Mouse (Mus musculus) heart, postnatal 0 days (tissue): ENCODE measurements around the gene Scfd2. TPM values are rescaled to one million over a fixed set of nuclear protein-coding genes. Genes with fewer than 3 reads are reported as not detected.

Experiments
- ATAC-seq: fragments of 200-750 bp; cut with Nextera tagmentation; 2 replicates; pipeline ENCODE4 v1.8.0; 2017; ENCODE audit warnings: low read depth, moderate number of reproducible peaks, moderate library complexity; ENCODE audit not compliant: insufficient read depth
- DNase-seq: peaks from one replicate; pipeline ENCODE4 v3.0.0-alpha.2; 2016; ENCODE audit warnings: low spot score
- H3K27ac ChIP-seq: fragments of 300-500 bp; sonication (generic); 2 replicates; pipeline ENCODE4 v1.5.1; 2014; ENCODE audit warnings: low read depth, mild to moderate bottlenecking
- H3K27me3 ChIP-seq: fragments of 300-500 bp; sonication (generic); 2 replicates; pipeline ENCODE4 v1.6.1; 2014; ENCODE audit warnings: low read length, mixed read lengths; ENCODE audit not compliant: control insufficient read depth, insufficient read depth
- H3K36me3 ChIP-seq: fragments of 300-500 bp; sonication (generic); replicated peaks from 2 replicates; pipeline ENCODE4 v1.6.1; 2014; ENCODE audit warnings: low read length, mixed read lengths; ENCODE audit not compliant: control insufficient read depth, insufficient read depth
- H3K4me1 ChIP-seq: fragments of 300-500 bp; sonication (generic); 2 replicates; pipeline ENCODE4 v1.6.1; 2014; ENCODE audit warnings: antibody characterized with exemption; ENCODE audit not compliant: control insufficient read depth, insufficient read depth
- H3K4me2 ChIP-seq: fragments of 300-500 bp; sonication (generic); 2 replicates; pipeline ENCODE4 v1.6.1; 2014; ENCODE audit warnings: low read depth, mild to moderate bottlenecking, low read length, moderate library complexity
- H3K4me3 ChIP-seq: fragments of 300-500 bp; sonication (generic); 2 replicates; pipeline ENCODE4 v1.5.1; 2014; ENCODE audit warnings: low read depth, low read length
- H3K9ac ChIP-seq: fragments of 300-500 bp; sonication (generic); replicated peaks from 2 replicates; pipeline ENCODE4 v1.6.1; 2014; ENCODE audit warnings: low read depth, low read length, mixed read lengths
- H3K9me3 ChIP-seq: fragments of 300-500 bp; sonication (generic); replicated peaks from 2 replicates; pipeline ENCODE4 v1.6.1; 2016; ENCODE audit warnings: low read length; ENCODE audit not compliant: control insufficient read depth
- CTCF ChIP-seq: IDR thresholded peaks from 2 replicates; pipeline ENCODE4 v1.5.1; 2016; ENCODE audit warnings: antibody characterized with exemption, control low read depth, low read depth
- EP300 ChIP-seq: IDR thresholded peaks from 2 replicates; pipeline ENCODE4 v1.6.1; 2016; ENCODE audit warnings: antibody characterized with exemption, low read depth
- WGBS: fragments of 180-500 bp; shearing (Covaris S2); extraction: QIAGEN DNeasy Blood & Tissue Kit; methylation state at CpG from one replicate; pipeline ENCODE4 v1.1.7; 2014; 5-methylcytosine and 5-hydroxymethylcytosine counted together
- polyA plus RNA-seq: library from polyadenylated mRNA; unstranded; fragments of >200 nt; fragmentation: Nextera tagmentation; extraction: Ambion mirVana; gene quantifications from 2 replicates; pipeline ENCODE4 v1.2.1, GENCODE M21; 2015
- total RNA-seq: library from RNA; depleted of rRNA; stranded (reverse); fragments of >200 nt; gene quantifications from 2 replicates; pipeline ENCODE4 v1.2.3, GENCODE M21; 2014; ENCODE audit warnings: low replicate concordance

Gene Scfd2
- total and polyA plus RNA-seq, 2 experiments from 2014 or later = 14.2 to 24.3 TPM

- DNase-seq (no peak), ATAC-seq (no peak)
- Histone ChIP-seq H3K4me1 (no peaks in the 10 kb centered on the region), H3K9ac (no peak overlapping the region), H3K36me3 (no peaks in the 10 kb centered on the region), H3K27ac (no peak overlapping the region), H3K27me3 (no peaks in the 10 kb centered on the region), H3K9me3 (no peaks in the 10 kb centered on the region), H3K4me2 (no peak overlapping the region), H3K4me3 (no peak overlapping the region)
- WGBS = 73% methylated on average over 4 of the region's 4 CpGs
- TF ChIP-seq CTCF (no peak), EP300 (no peak)
Observed at GRCm38 (mm10) chr5:74218524-74218923, 313.0 kb downstream of the Scfd2 start.

DNA sequence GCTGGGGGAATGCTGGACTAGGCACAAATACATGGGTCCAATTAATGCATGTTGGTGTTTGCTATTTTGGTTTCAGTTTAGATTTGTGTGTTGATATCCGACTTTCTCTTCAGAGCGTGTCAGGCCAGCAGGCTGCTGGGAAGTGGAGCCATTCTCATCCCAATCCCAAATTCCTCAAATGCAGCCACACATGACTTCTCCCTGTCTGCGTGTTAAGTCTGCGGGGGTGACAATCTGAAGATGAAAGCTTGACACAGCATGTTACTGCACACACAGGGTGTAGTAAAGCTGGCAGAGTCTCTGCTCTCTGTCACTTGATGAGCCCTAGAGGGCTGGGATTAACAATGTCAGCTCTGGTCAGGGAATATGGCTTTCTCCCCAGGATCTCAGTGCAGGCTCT, 316.4 kb downstream of the Scfd2 start:
- no peak overlapping the region for H3K4me3 ChIP-seq
- DNase-seq = no peak
- H3K9ac ChIP-seq = no peak overlapping the region
- H3K27me3 ChIP-seq = no peaks in the 10 kb centered on the region
- TF ChIP-seq CTCF (no peak), EP300 (no peak)
- H3K4me2 ChIP-seq = no peak overlapping the region
- no peaks in the 10 kb centered on the region for H3K36me3 ChIP-seq
- no peak overlapping the region for H3K27ac ChIP-seq
- peaks cover 4% of the 10 kb centered on the region; the same call in 1 of the 2 replicates for H3K4me1 ChIP-seq
- no peaks in the 10 kb centered on the region for H3K9me3 ChIP-seq
- WGBS = 58% methylated on average over 4 of the region's 4 CpGs
- ATAC-seq = no peak

GRCm38 (mm10) chr5:74214501-74215110, 317.0 kb downstream of the Scfd2 start:
- Histone ChIP-seq H3K27ac (no peak overlapping the region), H3K27me3 (no peaks in the 10 kb centered on the region), H3K9me3 (no peaks in the 10 kb centered on the region), H3K4me3 (no peak overlapping the region), H3K36me3 (no peaks in the 10 kb centered on the region), H3K4me1 (peaks cover 9% of the 10 kb centered on the region; the same call in 1 of the 2 replicates), H3K4me2 (no peak overlapping the region), H3K9ac (no peak overlapping the region)
- 42% methylated on average over 7 of the region's 7 CpGs for WGBS
- TF ChIP-seq CTCF (no peak), EP300 (no peak)
- no peak for ATAC-seq
- no peak for DNase-seq

- Histone ChIP-seq H3K27ac (no peak overlapping the region), H3K4me1 (peaks cover 33% of the 10 kb centered on the region), H3K27me3 (no peaks in the 10 kb centered on the region), H3K9me3 (no peaks in the 10 kb centered on the region), H3K36me3 (no peaks in the 10 kb centered on the region), H3K9ac (no peak overlapping the region), H3K4me2 (no peak overlapping the region), H3K4me3 (no peak overlapping the region)
- DNase-seq (peak; percentile 57), ATAC-seq (0 out of 2 replicates have a peak, but pooled peaks have one; percentile 7)
- TF ChIP-seq EP300 = no peak
- WGBS = 54% methylated on average over 11 of the region's 11 CpGs
Observed at GRCm38 (mm10) chr5:74211346-74211745, 320.2 kb downstream of the Scfd2 start.

DNA sequence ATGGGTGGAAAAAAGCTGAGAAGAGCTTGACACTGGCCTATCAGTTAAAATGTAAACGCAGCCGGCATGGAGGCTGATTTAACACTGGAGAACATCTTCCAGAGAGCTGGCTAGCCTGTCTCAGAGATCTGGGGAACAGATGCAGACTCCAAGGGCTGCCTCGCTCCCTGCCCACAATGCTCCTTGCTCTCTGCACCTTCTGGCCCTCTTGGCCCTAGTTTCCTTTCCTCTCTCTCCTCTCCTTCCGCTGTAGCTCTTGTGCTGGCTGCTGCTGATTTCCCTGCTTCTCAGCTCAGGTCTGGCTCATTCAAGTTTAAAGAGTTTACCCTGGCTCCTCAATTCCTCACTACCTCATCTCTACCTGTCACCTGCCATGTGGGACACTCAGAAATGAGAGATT, 321.9 kb downstream of the Scfd2 start:
- Histone ChIP-seq H3K36me3 (no peaks in the 10 kb centered on the region), H3K9me3 (no peaks in the 10 kb centered on the region), H3K27ac (no peak overlapping the region), H3K27me3 (no peaks in the 10 kb centered on the region), H3K4me3 (no peak overlapping the region), H3K9ac (no peak overlapping the region), H3K4me2 (no peak overlapping the region), H3K4me1 (peaks cover 45% of the 10 kb centered on the region)
- DNase-seq (no peak), ATAC-seq (no peak)
- TF ChIP-seq EP300 (no peak), CTCF (no peak)
- 74% methylated on average over 4 of the region's 4 CpGs for WGBS

GRCm38 (mm10) chr5:74208438-74208837, 323.1 kb downstream of the Scfd2 start:
- ATAC-seq (peak; percentile 66), DNase-seq (peak; percentile 57)
- H3K27me3 ChIP-seq = no peaks in the 10 kb centered on the region
- H3K27ac ChIP-seq = peak overlapping the region; percentile 80
- WGBS = 17% methylated on average over 7 of the region's 7 CpGs
- H3K4me1 ChIP-seq = peaks cover 54% of the 10 kb centered on the region
- H3K9ac ChIP-seq = no peak overlapping the region
- no peak for TF ChIP-seq CTCF
- TF ChIP-seq EP300 = no peak
- H3K4me2 ChIP-seq = no peak overlapping the region
- H3K9me3 ChIP-seq = no peaks in the 10 kb centered on the region
- H3K36me3 ChIP-seq = no peaks in the 10 kb centered on the region
- H3K4me3 ChIP-seq = no peak overlapping the region
